Mouse (Mus musculus): ENCODE measurements around the gene Scgb1b27. TPM values are rescaled to one million over a fixed set of nuclear protein-coding genes. Genes with fewer than 3 reads are reported as not detected.
"Not testable (repeated sequence)": the region's sequence is repeated elsewhere in the genome, so short reads cannot be mapped to it uniquely, and the experiment has no call there.

The Scgb1b27 gene
- not detected in 2 replicates for polyA plus RNA-seq (2016; fragmentation: Nextera tagmentation; extraction: Ambion mirVana)

DNA sequence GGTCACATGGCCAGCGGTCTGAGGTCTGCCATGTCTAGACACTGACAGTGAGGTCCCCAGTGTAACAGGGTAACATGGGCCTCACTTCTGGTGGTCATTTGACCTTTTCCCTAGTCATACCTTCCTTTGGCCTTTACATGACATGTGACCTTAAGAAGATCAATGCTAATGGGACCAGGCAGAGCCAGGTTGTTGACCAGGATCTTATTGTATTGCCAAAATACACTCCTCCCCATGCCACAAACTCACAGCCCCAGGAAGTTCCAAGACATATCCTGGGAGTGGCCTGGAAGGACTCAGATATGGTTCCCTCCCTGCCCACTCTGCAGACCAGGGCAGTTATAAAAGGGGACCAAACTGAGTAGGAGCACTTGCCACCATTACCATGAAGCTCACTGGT, at the start of gene Scgb1b27:
Gene Scgb1b27 (plus strand): TSS at position 301 of the 400 bp plus-strand sequence.
- not testable (repeated sequence) for DNase-seq (ENCODE audit: low spot score); H3K27me3 ChIP-seq (ENCODE audit: low read depth, poor library complexity, severe bottlenecking); H3K4me1 ChIP-seq; H3K4me3 ChIP-seq; H3K27ac ChIP-seq (replicated peaks); H3K36me3 ChIP-seq
- WGBS: 89% methylated on average over 1 of the region's 1 CpGs
- H3K9me3 ChIP-seq (replicated peaks): peaks cover 87% of the 10 kb centered on the region

- DNase-seq (ENCODE audit: low spot score): peak; percentile 12
- WGBS: 32% methylated on average over 8 of the region's 9 CpGs
- not testable (repeated sequence) for H3K4me1 ChIP-seq
Measured at GRCm38 (mm10) chr7:33982281-33982680, 39.0 kb upstream of the Scgb1b27 start.

GRCm38 (mm10) chr7:34013842-34014241, 7.4 kb upstream of the Scgb1b27 start, which contains the start of gene Scgb2b27:
TSS of gene Scgb2b27 (minus strand) at chr7:34013942.
- Histone ChIP-seq H3K36me3 (no peaks in the 10 kb centered on the region), H3K27ac (replicated peaks) (no peak within 1 kb of the TSS), H3K4me3 (no peak within 1 kb of the TSS), H3K4me1 (no peaks in the 10 kb centered on the region), H3K27me3 (ENCODE audit: low read depth, poor library complexity, severe bottlenecking) (no peaks in the 10 kb centered on the region), H3K9me3 (replicated peaks) (peaks cover 88% of the 10 kb centered on the region)
- WGBS: 80% methylated on average over 4 of the region's 4 CpGs
- no peak for DNase-seq (ENCODE audit: low spot score)

More at GRCm38 (mm10) chr7:33982281-33982680, 39.0 kb upstream of the Scgb1b27 start:
- H3K27me3 ChIP-seq (ENCODE audit: low read depth, poor library complexity, severe bottlenecking); H3K4me3 ChIP-seq; H3K27ac ChIP-seq (replicated peaks); H3K36me3 ChIP-seq: not testable (repeated sequence)
- peaks cover 44% of the 10 kb centered on the region for H3K9me3 ChIP-seq (replicated peaks)

- WGBS: 83% methylated on average over 4 of the region's 4 CpGs
- H3K4me1 ChIP-seq: no peaks in the 10 kb centered on the region
- DNase-seq (ENCODE audit: low spot score): no peak
Measured at GRCm38 (mm10) chr7:34025641-34026040, 4.4 kb downstream of the Scgb1b27 start.

GRCm38 (mm10) chr7:34027202-34027601, 5.9 kb downstream of the Scgb1b27 start:
- not testable (repeated sequence) for H3K4me1 ChIP-seq; DNase-seq (ENCODE audit: low spot score); H3K27ac ChIP-seq (replicated peaks); H3K27me3 ChIP-seq (ENCODE audit: low read depth, poor library complexity, severe bottlenecking); H3K4me3 ChIP-seq; H3K36me3 ChIP-seq
- 86% methylated on average over 9 of the region's 9 CpGs for whole genome bisulfite sequencing
- H3K9me3 ChIP-seq (replicated peaks): peaks cover 94% of the 10 kb centered on the region

More at GRCm38 (mm10) chr7:34025641-34026040, 4.4 kb downstream of the Scgb1b27 start:
- Histone ChIP-seq H3K36me3 (no peaks in the 10 kb centered on the region), H3K27me3 (ENCODE audit: low read depth, poor library complexity, severe bottlenecking) (no peaks in the 10 kb centered on the region), H3K27ac (replicated peaks) (no peak overlapping the region), H3K9me3 (replicated peaks) (peaks cover 94% of the 10 kb centered on the region), H3K4me3 (no peak overlapping the region)

DNA sequence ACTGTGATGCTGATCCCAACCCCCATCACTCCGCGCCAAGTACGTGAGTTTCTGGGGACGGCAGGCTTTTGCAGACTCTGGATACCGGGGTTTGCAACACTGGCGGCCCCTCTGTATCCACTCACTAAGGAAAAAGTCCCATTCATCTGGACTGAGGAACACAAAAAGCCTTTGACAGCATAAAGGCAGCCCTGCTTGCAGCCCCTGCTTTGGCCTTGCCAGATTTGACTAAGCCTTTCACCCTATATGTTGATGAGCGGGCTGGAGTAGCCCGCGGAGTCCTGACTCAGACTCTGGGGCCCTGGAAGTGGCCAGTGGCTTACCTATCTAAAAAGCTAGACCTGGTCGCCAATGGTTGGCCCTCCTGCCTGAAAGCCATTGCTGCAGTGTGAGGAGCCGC, 8.7 kb downstream of the Scgb1b27 start:
- WGBS: 94% methylated on average over 11 of the region's 11 CpGs
- Histone ChIP-seq H3K4me1 (no peaks in the 10 kb centered on the region), H3K9me3 (replicated peaks) (peaks cover 92% of the 10 kb centered on the region), H3K27ac (replicated peaks) (no peak overlapping the region), H3K27me3 (ENCODE audit: low read depth, poor library complexity, severe bottlenecking) (no peaks in the 10 kb centered on the region), H3K4me3 (no peak overlapping the region), H3K36me3 (no peaks in the 10 kb centered on the region)
- no peak for DNase-seq (ENCODE audit: low spot score)

DNA sequence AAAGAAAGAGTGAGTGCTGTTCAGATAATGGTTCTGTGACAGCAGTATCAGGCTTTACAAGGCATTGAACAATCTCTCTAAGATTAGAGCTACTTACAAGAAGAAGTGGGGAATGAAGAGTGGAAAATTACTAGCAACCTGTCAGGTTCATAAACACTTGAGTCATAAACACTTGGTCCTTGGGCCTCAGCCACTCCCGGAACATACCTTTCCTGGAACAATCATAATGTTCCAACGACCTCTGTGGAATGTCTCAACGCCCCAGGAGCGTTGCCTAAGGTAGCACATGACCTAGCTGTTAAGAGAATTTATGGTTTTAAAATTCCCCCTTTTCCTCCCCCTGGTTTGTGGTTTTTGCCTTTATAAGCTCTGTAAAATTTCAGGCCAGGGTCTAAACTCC, 13.3 kb downstream of the Scgb1b27 start:
- 97% methylated on average over 4 of the region's 4 CpGs for WGBS
- H3K27ac ChIP-seq (replicated peaks); H3K27me3 ChIP-seq (ENCODE audit: low read depth, poor library complexity, severe bottlenecking); DNase-seq (ENCODE audit: low spot score); H3K4me1 ChIP-seq; H3K36me3 ChIP-seq; H3K4me3 ChIP-seq: not testable (repeated sequence)
- peaks cover 87% of the 10 kb centered on the region for H3K9me3 ChIP-seq (replicated peaks)

- DNase-seq (ENCODE audit: low spot score); H3K36me3 ChIP-seq; H3K27ac ChIP-seq (replicated peaks); H3K27me3 ChIP-seq (ENCODE audit: low read depth, poor library complexity, severe bottlenecking); H3K4me3 ChIP-seq; H3K4me1 ChIP-seq: not testable (repeated sequence)
- peaks cover 79% of the 10 kb centered on the region for H3K9me3 ChIP-seq (replicated peaks)
- WGBS: 89% methylated on average over 11 of the region's 11 CpGs
Measured at GRCm38 (mm10) chr7:34036076-34036815, 15.0 kb downstream of the Scgb1b27 start.

- H3K27me3 ChIP-seq (ENCODE audit: low read depth, poor library complexity, severe bottlenecking); H3K4me1 ChIP-seq; DNase-seq (ENCODE audit: low spot score); H3K27ac ChIP-seq (replicated peaks); H3K36me3 ChIP-seq; H3K4me3 ChIP-seq: not testable (repeated sequence)
- peaks cover 20% of the 10 kb centered on the region for H3K9me3 ChIP-seq (replicated peaks)
- WGBS: 82% methylated on average over 5 of the region's 5 CpGs
Measured at GRCm38 (mm10) chr7:34068132-34068531, 46.8 kb downstream of the Scgb1b27 start.

Other genes starting within 250 kb of the Scgb1b27 start
- gene Scgb2b26, start 76.4 kb upstream of the Scgb1b27 start, polyA plus RNA-seq (2016; fragmentation: Nextera tagmentation; extraction: Ambion mirVana): not detected in 2 replicates
- not detected in 2 replicates for gene Scgb2b27, start 7.5 kb upstream of the Scgb1b27 start, polyA plus RNA-seq (2016; fragmentation: Nextera tagmentation; extraction: Ambion mirVana)
- not detected in 2 replicates for gene Scgb1b30, start 73.9 kb downstream of the Scgb1b27 start, polyA plus RNA-seq (2016; fragmentation: Nextera tagmentation; extraction: Ambion mirVana)
- 3.3 and 5.0 TPM in 2 replicates for gene Wtip, start 111.8 kb downstream of the Scgb1b27 start, polyA plus RNA-seq (2016; fragmentation: Nextera tagmentation; extraction: Ambion mirVana)
- 287 and 288 TPM in 2 replicates for gene Uba2, start 148.1 kb downstream of the Scgb1b27 start, polyA plus RNA-seq (2016; fragmentation: Nextera tagmentation; extraction: Ambion mirVana)
- 77.9 and 79.9 TPM in 2 replicates for gene Pdcd2l, start 175.2 kb downstream of the Scgb1b27 start, polyA plus RNA-seq (2016; fragmentation: Nextera tagmentation; extraction: Ambion mirVana)
- gene Gpi1, start 208.9 kb downstream of the Scgb1b27 start, polyA plus RNA-seq (2016; fragmentation: Nextera tagmentation; extraction: Ambion mirVana): 324 and 395 TPM in 2 replicates
- gene Gm6096, start 229.6 kb downstream of the Scgb1b27 start, polyA plus RNA-seq (2016; fragmentation: Nextera tagmentation; extraction: Ambion mirVana): not detected in 2 replicates